Mouse (Mus musculus) heart, embryonic 12.5 days (tissue): ENCODE measurements around the gene Lypd1. TPM values are rescaled to one million over a fixed set of nuclear protein-coding genes. Genes with fewer than 3 reads are reported as not detected.

ENCODE experiments used
- ATAC-seq: fragments of 200-750 bp; cut with Nextera tagmentation; 2 replicates; pipeline ENCODE4 v1.8.0; 2017; ENCODE audit warnings: moderate TSS enrichment, moderate library complexity; ENCODE audit not compliant: insufficient number of reproducible peaks, low FRiP score
- H3K27ac ChIP-seq: fragments of 300-500 bp; sonication (generic); 2 replicates; pipeline ENCODE4 v1.5.1; 2016; ENCODE audit warnings: mild to moderate bottlenecking, moderate library complexity; ENCODE audit not compliant: poor library complexity, severe bottlenecking
- H3K27me3 ChIP-seq: fragments of 300-500 bp; sonication (generic); replicated peaks from 2 replicates; pipeline ENCODE4 v1.6.1; 2016; ENCODE audit warnings: mild to moderate bottlenecking, moderate library complexity
- H3K36me3 ChIP-seq: fragments of 300-500 bp; sonication (generic); 2 replicates; pipeline ENCODE4 v1.6.1; 2016; ENCODE audit warnings: mild to moderate bottlenecking, moderate library complexity
- H3K4me1 ChIP-seq: fragments of 300-500 bp; sonication (generic); replicated peaks from 2 replicates; pipeline ENCODE4 v1.6.1; 2016; ENCODE audit warnings: mild to moderate bottlenecking
- H3K4me2 ChIP-seq: fragments of 300-500 bp; sonication (generic); 2 replicates; pipeline ENCODE4 v1.6.1; 2016; ENCODE audit warnings: mild to moderate bottlenecking, moderate library complexity
- H3K4me3 ChIP-seq: fragments of 300-500 bp; sonication (generic); 2 replicates; pipeline ENCODE4 v1.5.1; 2016; ENCODE audit warnings: mild to moderate bottlenecking
- H3K9ac ChIP-seq: fragments of 300-500 bp; sonication (generic); 2 replicates; pipeline ENCODE4 v1.6.1; 2016; ENCODE audit warnings: mild to moderate bottlenecking, moderate library complexity
- H3K9me3 ChIP-seq: fragments of 300-500 bp; sonication (generic); replicated peaks from 2 replicates; pipeline ENCODE4 v1.6.1; 2016; ENCODE audit warnings: mild to moderate bottlenecking, moderate library complexity
- WGBS: fragments of 180-500 bp; shearing (Covaris S2); methylation state at CpG from one replicate; pipeline ENCODE4 v1.1.7; 2016; 5-methylcytosine and 5-hydroxymethylcytosine counted together
- polyA plus RNA-seq: library from polyadenylated mRNA; unstranded; fragments of >200 nt; fragmentation: Nextera tagmentation; extraction: Ambion mirVana; gene quantifications from 2 replicates; pipeline ENCODE4 v1.2.1, GENCODE M21; 2016

Gene Lypd1
- polyA plus RNA-seq, 1 experiment from 2014 or later: 0.59 TPM

DNA sequence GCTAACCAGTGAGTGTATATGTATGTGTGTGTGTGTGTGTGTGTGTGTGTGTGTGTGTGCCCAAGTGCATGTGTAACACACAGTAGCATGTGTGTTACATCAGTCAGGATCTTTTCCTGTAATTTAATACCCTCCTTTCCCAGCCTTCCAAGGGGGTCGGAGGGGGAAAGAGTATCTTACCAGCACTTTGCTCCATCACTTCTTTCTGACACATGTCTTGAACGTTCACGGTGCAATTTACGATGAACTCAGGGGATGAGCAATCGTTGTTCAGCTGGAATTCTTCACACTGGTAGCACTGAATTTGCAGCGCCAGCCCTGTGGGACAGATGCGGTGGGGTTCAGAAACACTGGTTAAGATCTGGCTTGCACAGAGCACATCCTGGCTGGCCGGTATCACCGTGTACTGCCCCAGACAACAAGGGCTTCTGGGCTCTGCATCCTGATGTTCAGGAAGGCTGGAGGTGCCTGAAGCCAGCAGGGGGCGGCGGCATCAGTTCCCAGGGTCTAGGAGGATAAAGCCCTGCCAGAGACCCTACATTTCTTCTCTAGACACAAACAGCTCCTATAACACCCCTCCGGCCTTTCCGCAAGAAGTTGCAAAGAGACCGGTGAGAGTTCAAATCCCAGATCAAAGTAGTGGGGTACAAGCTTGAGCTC, 2.6 kb downstream of the Lypd1 start:
- peak overlapping the region; percentile 54; the same call in 1 of the 2 replicates for H3K4me3 ChIP-seq
- H3K9me3 ChIP-seq: no peaks in the 10 kb centered on the region
- H3K4me2 ChIP-seq: peak overlapping the region; percentile 83
- WGBS: 13% methylated on average over 14 of the region's 14 CpGs
- H3K36me3 ChIP-seq: no peaks in the 10 kb centered on the region
- peaks cover 23% of the 10 kb centered on the region for H3K4me1 ChIP-seq
- ATAC-seq: no peak
- H3K27me3 ChIP-seq: peaks cover 34% of the 10 kb centered on the region
- no peak overlapping the region for H3K27ac ChIP-seq
- no peak overlapping the region for H3K9ac ChIP-seq

DNA sequence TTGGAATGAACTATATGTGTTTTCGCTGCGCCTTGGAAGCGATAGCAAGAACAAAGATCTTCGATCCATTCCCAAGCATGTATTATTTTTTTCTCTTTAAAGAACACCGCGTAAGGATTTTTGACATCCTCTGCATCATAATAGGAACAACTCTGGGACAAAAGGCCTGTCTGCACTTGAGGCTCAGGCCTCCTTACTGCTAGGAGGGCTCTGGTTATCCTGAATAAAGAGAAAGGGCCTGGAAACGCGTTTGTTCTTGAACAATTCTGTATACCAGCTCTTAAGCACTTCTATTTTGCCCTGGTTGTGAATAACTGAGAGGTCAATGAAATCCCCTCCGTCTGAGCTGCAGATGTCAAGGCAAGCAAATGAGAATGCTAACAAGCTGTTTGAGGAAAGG, 19.7 kb downstream of the Lypd1 start:
- Histone ChIP-seq H3K9me3 (0 out of 2 replicates have a peak, but pooled peaks cover 4% of the 10 kb centered on the region), H3K4me3 (no peak overlapping the region), H3K27ac (no peak overlapping the region), H3K9ac (no peak overlapping the region), H3K4me2 (no peak overlapping the region), H3K4me1 (no peaks in the 10 kb centered on the region), H3K27me3 (no peaks in the 10 kb centered on the region), H3K36me3 (no peaks in the 10 kb centered on the region)
- 84% methylated on average over 9 of the region's 9 CpGs for WGBS
- ATAC-seq: no peak

DNA sequence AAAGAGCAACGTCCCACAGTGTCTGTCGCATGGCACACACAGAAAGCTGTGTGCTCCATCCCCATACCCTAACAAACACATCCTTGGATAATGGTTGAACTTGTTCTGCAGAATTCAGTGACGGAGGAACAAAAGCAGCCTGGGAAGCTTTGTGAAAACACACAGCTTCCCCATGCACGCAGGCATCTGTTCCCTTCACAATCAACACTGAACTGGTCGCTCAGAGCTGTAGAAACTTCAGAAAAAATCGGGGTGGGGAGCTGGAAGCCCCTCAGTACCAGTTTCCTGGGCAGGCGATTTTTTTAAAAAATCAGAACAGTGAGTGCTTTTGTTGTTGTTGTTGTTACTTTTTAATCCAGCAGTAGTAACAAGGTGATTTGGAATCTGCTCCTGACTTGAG, 42.8 kb downstream of the Lypd1 start:
- Histone ChIP-seq H3K4me2 (no peak overlapping the region), H3K9ac (no peak overlapping the region), H3K36me3 (no peaks in the 10 kb centered on the region), H3K27me3 (no peaks in the 10 kb centered on the region), H3K27ac (no peak overlapping the region), H3K4me1 (peaks cover 4% of the 10 kb centered on the region; the same call in 1 of the 2 replicates), H3K9me3 (no peaks in the 10 kb centered on the region), H3K4me3 (no peak overlapping the region)
- 53% methylated on average over 7 of the region's 7 CpGs for WGBS
- ATAC-seq: no peak

DNA sequence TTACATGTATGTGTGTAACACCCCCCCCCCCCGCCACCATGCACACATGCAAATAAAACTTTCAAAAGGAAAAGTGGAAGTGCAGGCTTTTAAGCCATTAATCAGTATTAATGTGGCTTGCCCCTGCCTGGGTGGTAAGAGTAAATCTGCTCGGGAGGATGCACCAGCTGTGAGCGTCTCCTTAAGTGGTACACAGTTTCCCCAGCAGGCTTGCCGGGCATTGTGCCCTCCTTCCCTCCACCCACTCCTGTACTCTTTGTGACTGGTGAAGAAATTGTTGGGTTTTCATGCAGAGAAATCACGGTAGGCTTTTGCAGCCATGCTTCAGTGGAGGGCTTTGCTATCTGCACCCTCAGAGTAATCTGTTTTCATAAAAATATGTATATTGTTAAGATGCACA, 54.3 kb downstream of the Lypd1 start:
- Histone ChIP-seq H3K4me3 (no peak overlapping the region), H3K9ac (no peak overlapping the region), H3K36me3 (no peaks in the 10 kb centered on the region), H3K27me3 (no peaks in the 10 kb centered on the region), H3K27ac (no peak overlapping the region), H3K4me1 (no peaks in the 10 kb centered on the region), H3K4me2 (no peak overlapping the region), H3K9me3 (no peaks in the 10 kb centered on the region)
- ATAC-seq: no peak
- WGBS: 77% methylated on average over 5 of the region's 5 CpGs

DNA sequence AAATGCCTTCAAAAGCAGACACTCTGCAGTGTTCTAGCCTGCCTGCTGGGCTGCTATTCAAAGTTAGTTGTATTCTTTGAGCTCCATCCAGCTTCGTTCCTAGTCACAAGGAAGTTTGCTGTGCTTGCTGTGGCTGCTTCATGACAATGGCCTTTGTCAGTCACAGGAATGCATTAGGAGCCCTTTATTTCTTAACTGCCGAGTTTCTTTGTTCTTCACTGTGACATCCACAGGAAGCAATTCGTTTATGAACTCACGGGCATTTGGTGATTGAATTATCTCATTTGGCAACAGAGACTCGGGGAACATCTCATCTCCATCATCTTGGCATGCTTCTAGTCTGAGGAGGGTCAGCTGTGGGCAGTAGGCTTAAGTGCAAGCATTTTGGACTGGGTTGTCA, 58.3 kb downstream of the Lypd1 start:
- no peak for ATAC-seq
- Histone ChIP-seq H3K4me3 (no peak overlapping the region), H3K27me3 (no peaks in the 10 kb centered on the region), H3K27ac (no peak overlapping the region), H3K4me2 (no peak overlapping the region), H3K9me3 (0 out of 2 replicates have a peak, but pooled peaks cover 5% of the 10 kb centered on the region), H3K36me3 (no peaks in the 10 kb centered on the region), H3K9ac (no peak overlapping the region), H3K4me1 (no peaks in the 10 kb centered on the region)
- 33% methylated on average over 5 of the region's 5 CpGs for WGBS

DNA sequence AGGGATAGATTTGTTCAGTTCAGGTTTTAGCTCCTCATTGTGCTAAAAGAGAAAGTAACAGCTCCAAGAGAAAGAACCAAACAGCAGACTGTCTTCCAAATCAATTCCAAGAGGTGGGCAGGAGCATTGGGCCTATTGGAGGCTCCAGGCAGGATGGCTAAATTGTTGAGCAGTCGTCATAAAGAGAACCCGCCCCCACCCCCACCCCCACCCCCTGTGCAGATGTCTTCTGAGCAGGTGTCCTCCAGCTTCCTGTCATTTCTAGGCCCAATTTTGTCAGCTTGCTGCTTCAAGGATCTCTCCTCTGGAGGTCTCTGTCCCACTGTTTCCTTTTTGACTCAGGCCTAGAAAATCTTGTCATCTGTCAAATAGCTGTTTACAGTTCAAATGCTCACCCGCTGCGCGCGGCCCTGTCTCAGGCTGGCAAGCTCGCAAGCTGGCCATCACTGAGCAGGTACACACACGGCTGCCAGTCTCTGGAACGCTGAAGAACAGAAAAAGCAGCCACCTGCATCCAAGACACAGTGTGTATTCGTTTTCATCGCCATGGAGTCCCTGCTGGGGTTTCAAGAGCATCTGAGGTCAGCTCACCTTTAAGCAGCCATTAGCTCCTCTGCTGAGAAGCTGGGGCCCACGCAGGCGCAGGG, 73.0 kb downstream of the Lypd1 start:
- Histone ChIP-seq H3K9ac (no peak overlapping the region), H3K4me3 (no peak overlapping the region), H3K27ac (no peak overlapping the region), H3K4me2 (no peak overlapping the region), H3K4me1 (no peaks in the 10 kb centered on the region; the same call in 1 of the 2 replicates), H3K36me3 (no peaks in the 10 kb centered on the region), H3K27me3 (no peaks in the 10 kb centered on the region), H3K9me3 (no peaks in the 10 kb centered on the region)
- 57% methylated on average over 13 of the region's 13 CpGs for WGBS
- ATAC-seq: no peak

DNA sequence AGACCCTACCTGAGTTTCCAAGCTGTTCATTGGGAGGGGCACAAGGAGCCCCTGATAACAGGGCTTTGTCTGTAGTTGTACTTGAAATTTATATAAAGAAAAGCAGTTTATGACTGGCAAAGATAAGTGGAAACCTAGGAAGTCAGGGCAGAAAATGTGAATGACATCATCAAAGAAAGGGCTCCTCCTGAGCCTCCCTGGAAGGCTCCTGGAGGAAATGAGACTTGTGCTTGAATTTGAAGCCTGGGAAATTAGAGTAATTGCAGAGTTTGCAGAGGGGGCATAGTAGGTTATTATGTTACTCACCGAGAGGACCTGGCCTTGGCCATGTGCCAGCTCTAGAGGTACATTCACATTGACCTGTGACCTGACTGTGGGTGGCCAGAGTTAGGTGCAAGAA, 75.4 kb downstream of the Lypd1 start:
- no peaks in the 10 kb centered on the region for H3K9me3 ChIP-seq
- 75% methylated on average over 1 of the region's 1 CpGs for WGBS
- H3K36me3 ChIP-seq: no peaks in the 10 kb centered on the region
- no peak overlapping the region for H3K4me2 ChIP-seq
- H3K4me1 ChIP-seq: no peaks in the 10 kb centered on the region; the same call in 1 of the 2 replicates
- ATAC-seq: no peak
- H3K9ac ChIP-seq: no peak overlapping the region
- no peak overlapping the region for H3K4me3 ChIP-seq
- H3K27ac ChIP-seq: no peak overlapping the region
- H3K27me3 ChIP-seq: no peaks in the 10 kb centered on the region

DNA sequence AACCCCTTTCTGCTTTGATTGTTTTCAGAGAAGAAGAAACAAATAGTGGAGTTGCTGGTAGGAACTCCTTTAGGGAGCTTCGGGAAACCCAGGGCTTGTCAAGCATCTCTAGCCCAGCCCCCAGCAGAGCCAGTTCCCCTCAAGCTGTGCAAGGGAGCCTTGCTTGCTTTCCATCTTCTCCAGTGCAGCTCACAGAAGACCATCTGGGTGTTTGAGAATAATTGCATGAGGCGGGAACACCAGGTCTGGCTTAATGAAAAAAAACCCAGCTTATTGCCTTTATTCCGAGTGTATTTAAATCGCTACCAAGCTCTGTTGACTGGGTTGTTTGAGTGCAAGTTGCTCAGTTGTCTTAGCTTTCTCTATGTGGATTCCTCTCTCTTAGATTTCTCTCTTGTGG, 89.3 kb downstream of the Lypd1 start:
- no peaks in the 10 kb centered on the region for H3K27me3 ChIP-seq
- H3K36me3 ChIP-seq: no peaks in the 10 kb centered on the region
- no peak overlapping the region for H3K27ac ChIP-seq
- H3K4me3 ChIP-seq: no peak overlapping the region
- 75% methylated on average over 4 of the region's 4 CpGs for WGBS
- no peaks in the 10 kb centered on the region for H3K9me3 ChIP-seq
- H3K9ac ChIP-seq: no peak overlapping the region
- ATAC-seq: no peak
- H3K4me1 ChIP-seq: no peaks in the 10 kb centered on the region
- no peak overlapping the region for H3K4me2 ChIP-seq

DNA sequence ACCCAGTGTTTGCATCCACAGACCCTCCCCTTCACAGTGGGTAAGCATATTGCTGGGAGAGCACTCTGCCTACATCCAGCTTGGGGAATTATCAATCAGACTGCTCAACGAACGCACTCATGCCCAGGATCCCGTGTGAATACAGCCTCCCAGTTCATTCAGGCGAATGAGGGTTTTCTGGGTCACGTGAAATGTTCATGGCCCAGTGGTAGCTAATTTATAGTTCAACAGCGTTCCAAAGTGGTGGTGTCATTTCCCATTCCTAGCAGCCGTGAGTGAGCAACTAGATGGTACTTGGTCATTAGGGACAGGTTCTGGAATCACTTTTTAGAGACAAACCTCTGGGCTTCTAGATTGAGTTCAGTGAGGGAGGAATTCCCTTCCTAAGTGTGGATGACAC, 91.8 kb downstream of the Lypd1 start:
- no peak for ATAC-seq
- H3K4me1 ChIP-seq: no peaks in the 10 kb centered on the region
- no peak overlapping the region for H3K9ac ChIP-seq
- 86% methylated on average over 7 of the region's 7 CpGs for WGBS
- H3K27ac ChIP-seq: no peak overlapping the region
- no peaks in the 10 kb centered on the region for H3K27me3 ChIP-seq
- H3K4me3 ChIP-seq: no peak overlapping the region
- no peak overlapping the region for H3K4me2 ChIP-seq
- H3K36me3 ChIP-seq: no peaks in the 10 kb centered on the region
- H3K9me3 ChIP-seq: no peaks in the 10 kb centered on the region

Other genes starting within 250 kb of the Lypd1 start
- 2.2 and 2.6 TPM in 2 replicates for gene Gpr39, start 236.1 kb downstream of the Lypd1 start, polyA plus RNA-seq